Mouse (Mus musculus): ENCODE measurements around the gene Stil. TPM values are rescaled to one million over a fixed set of nuclear protein-coding genes. Genes with fewer than 3 reads are reported as not detected.

The Stil gene
- total and polyA plus RNA-seq, 2 experiments, result 0.06 to 0.09 TPM

- TF ChIP-seq POLR2A (IDR thresholded peaks at IDR 0.05; ENCODE audit: extremely low read depth, insufficient read depth, low read length) (0 out of 2 replicates have a peak, but pooled peaks have one; percentile 40), CTCF (IDR thresholded peaks at IDR 0.05; ENCODE audit: low read depth, low read length) (no peak)
- Histone ChIP-seq H3K79me2 (ENCODE audit: control insufficient read depth, insufficient read depth, low read length) (peaks cover 7% of the 10 kb centered on the region; the same call in 1 of the 2 replicates), H3K27me3 (ENCODE audit: control insufficient read depth, insufficient read depth, low read length) (no peaks in the 10 kb centered on the region), H3K4me3 (ENCODE audit: insufficient read depth, low read depth, low read length) (peak within 1 kb of the TSS; percentile 80), H3K36me3 (ENCODE audit: control insufficient read depth, insufficient read depth, low read length) (peaks cover 2% of the 10 kb centered on the region; the same call in 1 of the 2 replicates), H3K4me1 (ENCODE audit: control insufficient read depth, insufficient read depth, low read length) (peaks cover 11% of the 10 kb centered on the region), H3K27ac (replicated peaks; ENCODE audit: insufficient read depth, low read depth, low read length) (peak within 1 kb of the TSS; percentile 98), H3K9ac (ENCODE audit: low read depth, low read length) (peak within 1 kb of the TSS; percentile 92)
- DNase-seq (ENCODE audit: extremely low read depth, low read depth, low spot score), result peak; percentile 73
- WGBS, result under 1% methylated on average over 89 of the region's 93 CpGs
Measured at GRCm38 (mm10) chr4:114986591-114987432, 13.1 kb upstream of the Stil start, which contains the start of gene Cmpk1. Gene Cmpk1, minus strand, starts transcription at chr4:114987241.

GRCm38 (mm10) chr4:114994218-114994617 is 5.7 kb upstream of the Stil start:
- Histone ChIP-seq H3K4me3 (ENCODE audit: insufficient read depth, low read depth, low read length) (no peak overlapping the region), H3K36me3 (ENCODE audit: control insufficient read depth, insufficient read depth, low read length) (no peaks in the 10 kb centered on the region), H3K27ac (replicated peaks; ENCODE audit: insufficient read depth, low read depth, low read length) (no peak overlapping the region), H3K27me3 (ENCODE audit: control insufficient read depth, insufficient read depth, low read length) (no peaks in the 10 kb centered on the region), H3K9ac (ENCODE audit: low read depth, low read length) (no peak overlapping the region), H3K79me2 (ENCODE audit: control insufficient read depth, insufficient read depth, low read length) (no peaks in the 10 kb centered on the region), H3K4me1 (ENCODE audit: control insufficient read depth, insufficient read depth, low read length) (no peaks in the 10 kb centered on the region)
- TF ChIP-seq POLR2A (IDR thresholded peaks at IDR 0.05; ENCODE audit: extremely low read depth, insufficient read depth, low read length) (no peak), CTCF (IDR thresholded peaks at IDR 0.05; ENCODE audit: low read depth, low read length) (no peak)
- WGBS, result 86% methylated on average over 3 of the region's 3 CpGs
- DNase-seq (ENCODE audit: extremely low read depth, low read depth, low spot score), result no peak

- H3K4me3 ChIP-seq (ENCODE audit: insufficient read depth, low read depth, low read length), result no peak overlapping the region
- H3K36me3 ChIP-seq (ENCODE audit: control insufficient read depth, insufficient read depth, low read length), result no peaks in the 10 kb centered on the region
- TF ChIP-seq POLR2A (IDR thresholded peaks at IDR 0.05; ENCODE audit: extremely low read depth, insufficient read depth, low read length) (no peak), CTCF (IDR thresholded peaks at IDR 0.05; ENCODE audit: low read depth, low read length) (peak; percentile 31; the same call in 1 of the 2 replicates)
- no peak overlapping the region for H3K27ac ChIP-seq (replicated peaks; ENCODE audit: insufficient read depth, low read depth, low read length)
- H3K9ac ChIP-seq (ENCODE audit: low read depth, low read length), result no peak overlapping the region
- WGBS, result 44% methylated on average over 3 of the region's 3 CpGs
- DNase-seq (ENCODE audit: extremely low read depth, low read depth, low spot score), result peak; percentile 48
- no peaks in the 10 kb centered on the region for H3K79me2 ChIP-seq (ENCODE audit: control insufficient read depth, insufficient read depth, low read length)
- H3K27me3 ChIP-seq (ENCODE audit: control insufficient read depth, insufficient read depth, low read length), result no peaks in the 10 kb centered on the region
- H3K4me1 ChIP-seq (ENCODE audit: control insufficient read depth, insufficient read depth, low read length), result no peaks in the 10 kb centered on the region
Measured at GRCm38 (mm10) chr4:114997051-114997450, 2.9 kb upstream of the Stil start.

GRCm38 (mm10) chr4:114999445-114999772 is 550 bp upstream of the Stil start:
- no peak for DNase-seq (ENCODE audit: extremely low read depth, low read depth, low spot score)
- Histone ChIP-seq H3K27ac (replicated peaks; ENCODE audit: insufficient read depth, low read depth, low read length) (peak overlapping the region; percentile 86), H3K4me3 (ENCODE audit: insufficient read depth, low read depth, low read length) (peak overlapping the region; percentile 53), H3K9ac (ENCODE audit: low read depth, low read length) (peak overlapping the region; percentile 78), H3K27me3 (ENCODE audit: control insufficient read depth, insufficient read depth, low read length) (no peaks in the 10 kb centered on the region), H3K36me3 (ENCODE audit: control insufficient read depth, insufficient read depth, low read length) (no peaks in the 10 kb centered on the region), H3K79me2 (ENCODE audit: control insufficient read depth, insufficient read depth, low read length) (no peaks in the 10 kb centered on the region), H3K4me1 (ENCODE audit: control insufficient read depth, insufficient read depth, low read length) (no peaks in the 10 kb centered on the region)
- TF ChIP-seq CTCF (IDR thresholded peaks at IDR 0.05; ENCODE audit: low read depth, low read length) (no peak), POLR2A (IDR thresholded peaks at IDR 0.05; ENCODE audit: extremely low read depth, insufficient read depth, low read length) (no peak)
- WGBS, result 4% methylated on average over 9 of the region's 9 CpGs

DNA sequence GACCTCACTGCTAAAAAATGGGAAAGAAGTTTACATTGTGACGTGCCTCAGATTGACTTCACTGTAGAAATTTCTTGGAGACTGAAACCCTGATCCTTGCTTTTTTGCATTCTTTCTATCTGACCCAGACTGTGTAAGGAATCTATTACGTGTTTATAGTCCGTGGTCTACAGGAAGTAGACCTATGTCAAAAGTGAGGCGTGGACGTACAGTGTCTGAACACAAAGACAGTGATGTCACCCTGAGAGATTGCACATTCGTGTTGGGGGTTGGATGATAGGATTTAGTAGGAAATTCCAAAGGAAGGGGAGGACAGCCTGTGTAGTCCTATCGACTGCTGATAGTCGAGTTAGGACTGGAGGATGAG is 453 bp downstream of the Stil start:
- H3K27ac ChIP-seq (replicated peaks; ENCODE audit: insufficient read depth, low read depth, low read length), result no peak overlapping the region
- no peak for DNase-seq (ENCODE audit: extremely low read depth, low read depth, low spot score)
- H3K79me2 ChIP-seq (ENCODE audit: control insufficient read depth, insufficient read depth, low read length), result no peaks in the 10 kb centered on the region
- no peak for TF ChIP-seq POLR2A (IDR thresholded peaks at IDR 0.05; ENCODE audit: extremely low read depth, insufficient read depth, low read length)
- H3K4me3 ChIP-seq (ENCODE audit: insufficient read depth, low read depth, low read length), result peak overlapping the region; percentile 64; the same call in 1 of the 2 replicates
- H3K9ac ChIP-seq (ENCODE audit: low read depth, low read length), result peak overlapping the region; percentile 50
- no peaks in the 10 kb centered on the region for H3K27me3 ChIP-seq (ENCODE audit: control insufficient read depth, insufficient read depth, low read length)
- no peaks in the 10 kb centered on the region for H3K4me1 ChIP-seq (ENCODE audit: control insufficient read depth, insufficient read depth, low read length)
- H3K36me3 ChIP-seq (ENCODE audit: control insufficient read depth, insufficient read depth, low read length), result no peaks in the 10 kb centered on the region
- under 1% methylated on average over 8 of the region's 8 CpGs for WGBS

DNA sequence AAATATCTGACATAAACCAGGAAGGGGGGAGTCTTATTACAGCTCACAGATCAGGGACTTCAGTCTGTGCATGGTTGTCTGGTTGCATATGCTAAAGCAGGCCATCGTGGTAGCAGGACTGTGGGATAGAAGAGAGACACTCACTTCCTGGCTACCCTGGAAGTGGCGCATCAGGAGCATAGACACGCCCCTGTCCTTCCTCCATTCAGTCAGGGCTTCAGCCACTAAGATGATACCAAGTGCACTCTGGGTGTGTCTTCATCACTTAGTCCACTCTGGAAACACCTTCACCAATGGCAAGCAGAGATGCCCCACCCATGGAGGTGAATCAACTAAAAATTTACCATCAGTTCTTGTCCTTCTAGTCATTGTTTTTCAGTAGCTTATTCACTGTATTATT is 14.3 kb downstream of the Stil start:
- 89% methylated on average over 3 of the region's 3 CpGs for WGBS
- no peak for DNase-seq (ENCODE audit: extremely low read depth, low read depth, low spot score)
- Histone ChIP-seq H3K27ac (replicated peaks; ENCODE audit: insufficient read depth, low read depth, low read length) (no peak overlapping the region), H3K9ac (ENCODE audit: low read depth, low read length) (no peak overlapping the region), H3K36me3 (ENCODE audit: control insufficient read depth, insufficient read depth, low read length) (no peaks in the 10 kb centered on the region), H3K4me3 (ENCODE audit: insufficient read depth, low read depth, low read length) (no peak overlapping the region), H3K79me2 (ENCODE audit: control insufficient read depth, insufficient read depth, low read length) (no peaks in the 10 kb centered on the region), H3K4me1 (ENCODE audit: control insufficient read depth, insufficient read depth, low read length) (no peaks in the 10 kb centered on the region), H3K27me3 (ENCODE audit: control insufficient read depth, insufficient read depth, low read length) (no peaks in the 10 kb centered on the region)
- TF ChIP-seq POLR2A (IDR thresholded peaks at IDR 0.05; ENCODE audit: extremely low read depth, insufficient read depth, low read length), result no peak
- no peak for TF ChIP-seq CTCF (IDR thresholded peaks at IDR 0.05; ENCODE audit: low read depth, low read length)

All from liver, adult 2 months (tissue).